Mouse (Mus musculus) MEL (cell line): ENCODE data around the gene Chdh.

Source experiments
- CHD1 ChIP-seq: IDR thresholded peaks from 2 replicates; pipeline ENCODE4 v1.6.1; 2012; ENCODE audit warnings: low read depth, mild to moderate bottlenecking, inconsistent platforms, low read length, improper control_type of control experiment
- CTCF ChIP-seq, 3 experiments: IDR thresholded peaks in 2 of 3; conservative IDR thresholded peaks in 1 of 3; 2 replicates each; pipeline ENCODE4 v1.5.1; 2011 to 2012; ENCODE audit warnings: low read length in 3 of 3, low read depth in 2 of 3, mild to moderate bottlenecking in 2 of 3, improper control_type of control experiment in 1 of 3, inconsistent platforms in 1 of 3, mixed read lengths in 1 of 3, moderate library complexity in 1 of 3; ENCODE audit not compliant: control insufficient read depth in 1 of 3, insufficient read depth in 1 of 3, poor library complexity in 1 of 3, severe bottlenecking in 1 of 3
- EP300 ChIP-seq, 2 experiments: IDR thresholded peaks; 2 replicates each; pipeline ENCODE4 v1.6.1; 2011; ENCODE audit warnings: improper control_type of control experiment in 2 of 2, low read length in 2 of 2, low read depth in 1 of 2, mild to moderate bottlenecking in 1 of 2
- GATA1 ChIP-seq: IDR thresholded peaks from 2 replicates; pipeline ENCODE4 v1.6.1; 2011; ENCODE audit warnings: low read depth, low read length, improper control_type of control experiment
- MYC ChIP-seq: IDR thresholded peaks from 2 replicates; pipeline ENCODE4 v1.6.1; 2011; ENCODE audit warnings: low read depth, mild to moderate bottlenecking, low read length, improper control_type of control experiment, moderate library complexity
- POLR2A ChIP-seq, 2 experiments: IDR thresholded peaks; 2 replicates each; pipeline ENCODE4 v1.6.1; 2011 to 2012; ENCODE audit warnings: low read length in 2 of 2, mild to moderate bottlenecking in 2 of 2, control low read depth in 1 of 2, improper control_type of control experiment in 1 of 2, low read depth in 1 of 2, moderate library complexity in 1 of 2; ENCODE audit not compliant: control insufficient read depth in 1 of 2, insufficient read depth in 1 of 2, poor library complexity in 1 of 2
- USF1 ChIP-seq: IDR thresholded peaks from 2 replicates; pipeline ENCODE4 v1.6.1; 2014; ENCODE audit warnings: low read depth, mild to moderate bottlenecking, inconsistent platforms, low read length, improper control_type of control experiment, moderate library complexity
- USF2 ChIP-seq, 2 experiments: IDR thresholded peaks; 2 replicates each; pipeline ENCODE4 v1.6.1; 2011 to 2012; ENCODE audit warnings: improper control_type of control experiment in 2 of 2, low read length in 2 of 2, borderline replicate concordance in 1 of 2, inconsistent platforms in 1 of 2, low read depth in 1 of 2, mild to moderate bottlenecking in 1 of 2; ENCODE audit not compliant: insufficient read depth in 1 of 2
- ZKSCAN1 ChIP-seq: IDR thresholded peaks from 2 replicates; pipeline ENCODE4 v1.6.1; 2012; ENCODE audit warnings: low read depth, mild to moderate bottlenecking, inconsistent platforms, low read length, improper control_type of control experiment, moderate library complexity

GRCm38 (mm10) chr14:30043356-30043940 is 34.6 kb downstream of the Chdh start:
- TF ChIP-seq EP300 (IDR thresholded peaks at IDR 0.05; ENCODE audit: low read depth in 1 of 2, low read length in 2 of 2): no peak
- no peak for TF ChIP-seq CHD1
- TF ChIP-seq CTCF (IDR thresholded peaks at IDR 0.05 in 2 of 3, conservative IDR thresholded peaks at IDR 0.05 in 1 of 3; ENCODE audit: control insufficient read depth in 1 of 3, insufficient read depth in 1 of 3, low read depth in 2 of 3, low read length in 3 of 3, poor library complexity in 1 of 3, severe bottlenecking in 1 of 3): no peak
- TF ChIP-seq POLR2A (IDR thresholded peaks at IDR 0.05; ENCODE audit: control insufficient read depth in 1 of 2, insufficient read depth in 1 of 2, low read depth in 1 of 2, low read length in 2 of 2, poor library complexity in 1 of 2): no peak
- no peak for TF ChIP-seq USF2 (IDR thresholded peaks at IDR 0.05; ENCODE audit: borderline replicate concordance in 1 of 2, insufficient read depth in 1 of 2, low read depth in 1 of 2, low read length in 2 of 2)
- no peak for TF ChIP-seq USF1
- TF ChIP-seq GATA1: no peak
- TF ChIP-seq MYC: no peak
- TF ChIP-seq ZKSCAN1: no peak
